Mouse (Mus musculus) kidney, postnatal 25 days (tissue): ENCODE data around the gene Meioc.

Experiments used
- DNase-seq, 2 experiments: peaks; one replicate each; pipeline ENCODE4 v3.0.0; 2021; ENCODE audit warnings: mixed read lengths in 2 of 2

Gene Meioc

GRCm38 (mm10) chr11:102663416-102663815 is at the start of gene Meioc:
Gene Meioc, plus strand, starts transcription at chr11:102663716.
- DNase-seq: no peak

- DNase-seq: no peak
Observed at GRCm38 (mm10) chr11:102619449-102619848, 44.1 kb upstream of the Meioc start.

- DNase-seq: peak; percentile 55 to 62
Observed at GRCm38 (mm10) chr11:102623876-102624789, 39.4 kb upstream of the Meioc start.

- DNase-seq: no peak
Observed at GRCm38 (mm10) chr11:102624888-102625407, 38.6 kb upstream of the Meioc start.

GRCm38 (mm10) chr11:102627171-102627931 is 36.2 kb upstream of the Meioc start:
- no peak for DNase-seq

- DNase-seq: no peak
Observed at GRCm38 (mm10) chr11:102628529-102628928, 35.0 kb upstream of the Meioc start.

GRCm38 (mm10) chr11:102629375-102629774 is 34.1 kb upstream of the Meioc start:
- no peak for DNase-seq

GRCm38 (mm10) chr11:102630731-102631130 is 32.8 kb upstream of the Meioc start:
- DNase-seq: no peak

GRCm38 (mm10) chr11:102631203-102631602 is 32.3 kb upstream of the Meioc start:
- DNase-seq: no peak

GRCm38 (mm10) chr11:102632725-102633124 is 30.8 kb upstream of the Meioc start:
- DNase-seq: no peak

GRCm38 (mm10) chr11:102633379-102633778 is 30.1 kb upstream of the Meioc start:
- peak in 1 of 2 experiments; percentile 40 for DNase-seq

- no peak for DNase-seq
Observed at GRCm38 (mm10) chr11:102636887-102637286, 26.6 kb upstream of the Meioc start.

- peak in 1 of 2 experiments; percentile 26 for DNase-seq
Observed at GRCm38 (mm10) chr11:102643891-102644382, 19.6 kb upstream of the Meioc start.

- no peak for DNase-seq
Observed at GRCm38 (mm10) chr11:102646226-102646625, 17.3 kb upstream of the Meioc start.

GRCm38 (mm10) chr11:102647885-102648284 is 15.6 kb upstream of the Meioc start:
- DNase-seq: no peak

- DNase-seq: peak; percentile 55 to 70
Observed at GRCm38 (mm10) chr11:102651381-102651780, 12.1 kb upstream of the Meioc start.

- peak in 1 of 2 experiments; percentile 36 for DNase-seq
Observed at GRCm38 (mm10) chr11:102652844-102653243, 10.7 kb upstream of the Meioc start.

- no peak for DNase-seq
Observed at GRCm38 (mm10) chr11:102655888-102656287, 7.6 kb upstream of the Meioc start.

- DNase-seq: no peak
Observed at GRCm38 (mm10) chr11:102656326-102656926, 7.1 kb upstream of the Meioc start.

- DNase-seq: no peak
Observed at GRCm38 (mm10) chr11:102656931-102657330, 6.6 kb upstream of the Meioc start.

- no peak for DNase-seq
Observed at GRCm38 (mm10) chr11:102665151-102665550, 1.6 kb downstream of the Meioc start.

GRCm38 (mm10) chr11:102665637-102666435 is 2.3 kb downstream of the Meioc start:
- no peak for DNase-seq
